Mouse (Mus musculus) forebrain, postnatal 0 days (tissue): ENCODE measurements around the gene Timm10. TPM values are rescaled to one million over a fixed set of nuclear protein-coding genes. Genes with fewer than 3 reads are reported as not detected.

Source experiments
- ATAC-seq: fragments of 200-750 bp; cut with Nextera tagmentation; 2 replicates; pipeline ENCODE4 v1.8.0; 2017; ENCODE audit warnings: mild to moderate bottlenecking, moderate library complexity
- DNase-seq: peaks from one replicate; pipeline ENCODE4 v3.0.0-alpha.2; 2015
- H3K27ac ChIP-seq: fragments of 300-500 bp; sonication (generic); 2 replicates; pipeline ENCODE4 v1.5.1; 2014; ENCODE audit warnings: low read depth, mild to moderate bottlenecking, antibody characterized with exemption, low read length, moderate library complexity, mixed read lengths
- H3K27me3 ChIP-seq: fragments of 300-500 bp; sonication (generic); 2 replicates; pipeline ENCODE4 v1.6.1; 2014; ENCODE audit warnings: mild to moderate bottlenecking, low read length, mixed read lengths; ENCODE audit not compliant: insufficient read depth
- H3K36me3 ChIP-seq: fragments of 300-500 bp; sonication (generic); 2 replicates; pipeline ENCODE4 v1.6.1; 2014; ENCODE audit warnings: mild to moderate bottlenecking, moderate library complexity; ENCODE audit not compliant: insufficient read depth
- H3K4me1 ChIP-seq: fragments of 300-500 bp; sonication (generic); 2 replicates; pipeline ENCODE4 v1.6.1; 2014; ENCODE audit warnings: antibody characterized with exemption; ENCODE audit not compliant: insufficient read depth
- H3K4me2 ChIP-seq: fragments of 300-500 bp; sonication (generic); 2 replicates; pipeline ENCODE4 v1.6.1; 2014; ENCODE audit warnings: low read depth, mild to moderate bottlenecking, moderate library complexity
- H3K4me3 ChIP-seq: fragments of 300-500 bp; sonication (generic); 2 replicates; pipeline ENCODE4 v1.5.1; 2014; ENCODE audit warnings: low read depth, low read length, mixed read lengths
- H3K9ac ChIP-seq: fragments of 300-500 bp; sonication (generic); 2 replicates; pipeline ENCODE4 v1.6.1; 2014; ENCODE audit warnings: mild to moderate bottlenecking
- H3K9me3 ChIP-seq: fragments of 300-500 bp; sonication (generic); 2 replicates; pipeline ENCODE4 v1.6.1; 2016; ENCODE audit warnings: low read length
- CTCF ChIP-seq: sonication (generic); IDR thresholded peaks from 2 replicates; pipeline ENCODE4 v1.5.1; 2016; ENCODE audit warnings: antibody characterized with exemption, control low read depth, low read depth
- WGBS: fragments of 180-500 bp; shearing (Covaris S2); extraction: QIAGEN DNeasy Blood & Tissue Kit; methylation state at CpG from one replicate; pipeline ENCODE4 v1.1.7; 2014; 5-methylcytosine and 5-hydroxymethylcytosine counted together
- polyA plus RNA-seq: library from polyadenylated mRNA; unstranded; fragments of >200 nt; fragmentation: Nextera tagmentation; extraction: Ambion mirVana; gene quantifications from 2 replicates; pipeline ENCODE4 v1.2.1, GENCODE M21; 2015
- total RNA-seq: library from RNA; depleted of rRNA; stranded (reverse); fragments of >200 nt; gene quantifications from 2 replicates; pipeline ENCODE4 v1.2.3, GENCODE M21; 2014

Timm10 gene
- total and polyA plus RNA-seq, 2 experiments from 2014 or later = 67.3 to 97.7 TPM

DNA sequence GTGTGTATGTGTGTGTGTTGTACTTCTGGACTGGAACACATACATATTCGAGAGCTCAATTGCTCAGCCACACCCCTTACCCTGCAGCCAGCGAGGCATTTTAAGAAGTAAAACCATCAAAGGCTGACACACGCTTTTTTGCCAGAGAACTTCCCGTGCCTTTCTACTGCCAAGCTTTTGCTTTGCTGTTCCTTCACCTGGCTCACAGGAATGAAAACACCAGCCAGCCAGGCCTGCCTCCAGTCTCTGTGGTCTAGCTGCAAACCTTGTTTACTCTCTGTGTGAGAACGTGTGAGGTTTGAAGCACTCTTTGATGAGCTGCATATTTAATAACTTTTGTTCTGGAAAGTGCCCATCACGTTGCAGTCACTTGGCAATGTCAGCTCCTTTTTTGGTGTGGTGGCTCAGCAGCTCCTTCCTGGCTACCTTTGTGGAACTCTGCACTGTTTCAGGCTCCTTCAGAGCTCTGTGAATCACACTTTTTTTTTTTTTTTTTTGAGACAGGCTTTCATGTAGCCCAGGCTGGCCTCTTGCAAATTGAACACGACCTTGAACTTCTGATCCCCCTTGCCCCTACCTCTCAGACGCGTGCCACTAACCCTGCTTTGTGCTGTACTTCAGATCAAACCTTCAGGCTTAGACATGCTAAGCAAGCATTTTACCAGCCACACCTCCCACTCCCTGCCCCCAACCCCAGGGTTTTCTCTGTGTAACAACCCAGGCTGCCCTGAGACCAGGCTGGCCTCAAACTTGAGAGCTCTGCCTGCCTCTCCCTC, 11.2 kb downstream of the Timm10 start:
- TF ChIP-seq CTCF = no peak
- Histone ChIP-seq H3K36me3 (no peaks in the 10 kb centered on the region), H3K9ac (no peak overlapping the region), H3K4me3 (no peak overlapping the region), H3K4me1 (0 out of 2 replicates have a peak, but pooled peaks cover 10% of the 10 kb centered on the region), H3K4me2 (no peak overlapping the region), H3K27me3 (peaks cover 25% of the 10 kb centered on the region), H3K9me3 (no peaks in the 10 kb centered on the region), H3K27ac (no peak overlapping the region)
- DNase-seq (no peak), ATAC-seq (no peak)
- WGBS = 25% methylated on average over 9 of the region's 9 CpGs

DNA sequence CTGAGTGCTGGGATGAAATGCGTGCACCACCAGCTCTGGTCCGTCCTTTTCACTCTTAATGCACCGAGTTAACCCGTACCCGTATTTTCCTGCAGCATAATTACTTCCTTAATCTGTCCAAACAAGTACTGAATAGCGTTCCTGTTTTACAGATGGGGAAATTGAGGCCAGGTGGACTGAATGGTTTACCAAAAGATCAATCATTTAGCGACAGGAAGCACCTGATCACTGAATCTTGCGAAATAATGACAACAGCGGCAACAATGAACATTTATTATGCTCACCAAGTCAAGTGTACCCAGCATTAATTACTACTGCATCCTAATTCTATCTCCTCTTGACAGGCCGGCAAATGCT, 11.8 kb downstream of the Timm10 start, which contains the start of gene Slc43a1:
Slc43a1 (plus strand) TSS at position 258 of the 357 bp plus-strand sequence.
- DNase-seq = no peak
- Histone ChIP-seq H3K9me3 (no peaks in the 10 kb centered on the region), H3K9ac (peak within 1 kb of the TSS; percentile 50), H3K36me3 (no peaks in the 10 kb centered on the region), H3K4me1 (0 out of 2 replicates have a peak, but pooled peaks cover 10% of the 10 kb centered on the region), H3K4me3 (peak within 1 kb of the TSS; percentile 58), H3K27me3 (peaks cover 25% of the 10 kb centered on the region), H3K4me2 (peak within 1 kb of the TSS; percentile 99), H3K27ac (no peak within 1 kb of the TSS)
- TF ChIP-seq CTCF = no peak
- 16% methylated on average over 10 of the region's 10 CpGs for WGBS
- no peak for ATAC-seq

DNA sequence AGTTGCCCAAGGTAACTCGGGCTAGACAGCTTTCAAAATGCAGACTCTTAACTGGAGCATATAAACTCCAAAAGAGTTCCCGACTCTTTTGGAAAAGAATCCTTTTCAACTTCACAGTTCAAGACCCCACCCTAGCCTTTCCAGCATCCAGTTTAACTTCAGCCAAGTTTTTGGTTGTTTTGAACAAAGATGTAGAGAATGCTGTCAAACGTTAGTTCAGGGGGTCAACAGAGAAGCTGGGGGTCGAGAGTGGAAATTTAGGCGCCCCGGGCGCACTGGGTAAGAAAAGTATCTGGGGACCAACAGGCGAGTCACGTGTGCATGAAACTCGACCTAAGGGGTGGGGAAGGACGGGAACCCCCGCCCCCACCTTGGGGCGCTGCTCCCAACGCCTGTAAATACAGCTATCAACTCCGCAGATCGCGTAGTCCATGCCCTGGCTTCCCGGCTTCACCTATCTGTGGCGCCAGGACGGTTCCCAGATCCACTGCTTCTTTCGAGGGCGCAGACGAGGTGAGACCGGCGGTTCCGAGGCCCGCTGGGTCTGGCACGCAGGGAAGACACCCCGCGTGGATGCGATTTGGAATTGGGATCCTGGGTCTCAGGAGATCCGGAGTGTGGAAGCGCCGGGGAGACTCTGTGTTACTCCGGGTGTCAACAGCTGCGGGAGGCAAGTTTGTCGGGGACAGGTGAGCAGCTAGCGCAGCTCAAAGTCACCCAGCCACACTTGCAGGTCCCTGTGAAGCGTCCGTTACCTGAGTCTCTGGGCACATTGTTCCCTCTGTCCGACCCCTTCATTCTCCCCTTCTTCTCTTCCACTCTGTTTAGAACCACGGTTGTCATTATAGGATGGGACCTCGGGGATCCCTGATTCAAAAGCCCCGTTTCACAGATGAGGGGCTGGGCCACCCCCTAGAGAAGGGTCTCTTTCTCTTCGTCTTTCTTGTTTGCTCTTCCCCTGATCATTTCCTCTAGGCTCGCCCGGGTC, 12.5 kb downstream of the Timm10 start:
- Histone ChIP-seq H3K27me3 (peaks cover 25% of the 10 kb centered on the region), H3K9ac (peak overlapping the region; percentile 50), H3K27ac (no peak overlapping the region), H3K4me1 (0 out of 2 replicates have a peak, but pooled peaks cover 10% of the 10 kb centered on the region), H3K4me3 (peak overlapping the region; percentile 58), H3K4me2 (peak overlapping the region; percentile 99), H3K9me3 (no peaks in the 10 kb centered on the region), H3K36me3 (no peaks in the 10 kb centered on the region)
- DNase-seq (peak; percentile 11), ATAC-seq (peak; percentile 14)
- WGBS = 1% methylated on average over 47 of the region's 47 CpGs
- no peak for TF ChIP-seq CTCF

DNA sequence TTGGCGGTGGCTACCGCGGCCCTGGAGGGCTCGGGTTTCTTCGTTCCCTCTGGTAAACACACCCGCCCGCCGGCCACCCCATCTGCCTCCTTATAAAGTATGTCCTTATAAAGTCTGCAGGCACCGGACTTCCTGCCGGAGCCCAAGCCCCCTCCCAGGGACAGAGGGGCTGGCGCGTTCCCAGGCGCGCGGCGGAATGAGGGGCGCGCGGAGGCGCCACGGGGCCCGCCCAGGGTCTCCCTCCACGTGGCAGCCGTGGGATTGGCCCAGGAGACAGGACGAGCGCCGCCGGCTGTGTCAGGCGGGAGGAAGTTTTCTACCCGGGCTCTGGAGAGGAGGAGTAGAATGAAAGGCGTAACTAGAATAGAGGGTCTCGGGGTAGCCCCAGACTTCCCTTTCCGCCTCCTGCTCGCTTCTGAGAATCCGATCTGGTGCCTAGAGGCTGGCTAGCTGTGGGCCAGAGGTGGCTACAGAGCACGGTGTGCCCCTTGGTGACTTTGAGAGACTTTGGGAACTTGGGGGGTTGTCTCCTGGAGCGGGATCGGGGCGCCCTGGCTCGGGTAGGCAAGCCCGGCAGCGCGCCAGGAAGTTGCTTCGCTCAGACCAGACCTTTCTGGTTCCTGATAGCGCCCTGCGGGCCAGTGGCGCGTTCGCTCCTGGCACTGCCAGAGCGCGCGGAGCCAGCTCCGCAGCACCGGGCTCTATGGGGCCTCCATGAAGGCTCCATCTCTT, 13.4 kb downstream of the Timm10 start:
- under 1% methylated on average over 53 of the region's 54 CpGs for WGBS
- DNase-seq (peak; percentile 73), ATAC-seq (peak; percentile 91)
- H3K4me3 ChIP-seq = peak overlapping the region; percentile 58
- peak overlapping the region; percentile 99 for H3K4me2 ChIP-seq
- H3K4me1 ChIP-seq = 0 out of 2 replicates have a peak, but pooled peaks cover 10% of the 10 kb centered on the region
- no peak overlapping the region for H3K27ac ChIP-seq
- H3K9ac ChIP-seq = peak overlapping the region; percentile 50
- H3K27me3 ChIP-seq = peaks cover 25% of the 10 kb centered on the region
- no peaks in the 10 kb centered on the region for H3K36me3 ChIP-seq
- no peak for TF ChIP-seq CTCF
- no peaks in the 10 kb centered on the region for H3K9me3 ChIP-seq

DNA sequence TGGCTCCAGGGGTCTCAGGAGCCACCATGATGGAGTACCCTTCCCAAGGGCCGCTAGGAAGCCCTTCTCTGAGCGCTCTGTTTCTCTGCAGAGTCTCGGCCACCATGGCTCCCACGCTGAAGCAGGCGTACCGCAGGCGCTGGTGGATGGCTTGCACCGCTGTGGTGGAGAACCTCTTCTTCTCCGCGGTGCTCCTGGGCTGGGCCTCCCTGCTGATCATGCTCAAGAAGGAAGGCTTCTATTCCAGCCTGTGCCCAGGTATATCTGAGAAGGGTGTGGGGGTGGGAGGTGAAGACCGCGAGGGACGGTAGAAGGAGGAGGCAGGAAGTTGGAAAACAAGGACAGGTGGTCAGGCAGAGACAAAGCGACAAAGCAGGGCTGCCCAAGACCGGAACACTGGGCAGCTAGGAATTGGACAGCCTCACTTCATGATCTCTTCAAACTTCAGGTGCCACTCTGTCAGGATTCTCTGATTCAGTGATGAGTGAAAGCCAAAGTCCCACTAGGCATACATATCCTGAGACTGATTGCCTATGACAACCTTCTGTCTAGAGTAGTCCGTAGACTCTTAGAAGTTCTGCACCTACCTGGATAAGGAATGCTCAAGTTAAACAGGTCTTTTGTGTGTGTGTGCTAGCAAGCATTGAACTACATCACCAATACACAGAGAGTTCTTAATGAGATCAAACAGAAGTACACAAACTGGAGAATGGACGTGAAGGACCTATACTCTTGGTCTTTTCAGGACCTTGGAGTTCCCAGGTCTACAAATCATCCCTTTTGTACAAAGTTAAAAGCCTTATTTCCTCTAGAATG, 14.2 kb downstream of the Timm10 start:
- Histone ChIP-seq H3K27me3 (peaks cover 25% of the 10 kb centered on the region), H3K4me1 (0 out of 2 replicates have a peak, but pooled peaks cover 10% of the 10 kb centered on the region), H3K36me3 (no peaks in the 10 kb centered on the region), H3K9ac (peak overlapping the region; percentile 50; the same call in 1 of the 2 replicates), H3K4me2 (peak overlapping the region; percentile 99), H3K9me3 (no peaks in the 10 kb centered on the region), H3K4me3 (peak overlapping the region; percentile 58), H3K27ac (no peak overlapping the region)
- 9% methylated on average over 17 of the region's 17 CpGs for WGBS
- no peak for ATAC-seq
- no peak for TF ChIP-seq CTCF
- DNase-seq = no peak

DNA sequence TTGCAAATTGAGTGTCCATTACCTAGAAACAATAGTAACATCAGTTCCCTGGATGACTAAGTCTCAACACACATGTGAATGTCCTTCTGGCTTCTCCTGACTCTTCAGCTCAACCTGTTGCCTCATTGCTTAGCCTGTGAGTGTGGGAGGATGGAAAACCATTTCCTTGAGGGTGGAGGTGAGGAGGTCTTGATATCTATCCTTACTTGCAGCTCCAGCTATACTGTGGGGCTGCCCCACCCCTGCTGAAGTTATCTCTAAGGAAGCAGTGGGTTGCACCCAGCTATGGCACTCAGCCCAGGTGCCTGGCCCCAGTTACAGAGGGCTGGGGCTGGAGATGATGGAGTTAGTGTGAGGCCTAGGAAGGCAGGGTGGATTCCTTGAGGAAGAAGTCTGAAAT, 15.1 kb downstream of the Timm10 start:
- no peaks in the 10 kb centered on the region for H3K36me3 ChIP-seq
- H3K27ac ChIP-seq = no peak overlapping the region
- H3K9ac ChIP-seq = no peak overlapping the region
- no peak for TF ChIP-seq CTCF
- 0 out of 2 replicates have a peak, but pooled peaks cover 10% of the 10 kb centered on the region for H3K4me1 ChIP-seq
- H3K4me3 ChIP-seq = no peak overlapping the region
- H3K4me2 ChIP-seq = no peak overlapping the region
- H3K27me3 ChIP-seq = peaks cover 25% of the 10 kb centered on the region
- DNase-seq = no peak
- H3K9me3 ChIP-seq = no peaks in the 10 kb centered on the region
- ATAC-seq = no peak
